Mouse (Mus musculus) telencephalon, adult 2 months (tissue): Measurements from ENCODE around the gene 1110057P08Rik.
"Not testable (repeated sequence)": the region's sequence is repeated elsewhere in the genome, so short reads cannot be mapped to it uniquely, and the experiment has no call there.

Source experiments
- DNase-seq: peaks from one replicate; pipeline ENCODE4 v3.0.0-alpha.2; 2011; ENCODE audit warnings: low read depth, low spot score

The 1110057P08Rik gene

GRCm38 (mm10) chr16:89174435-89174834 is at the start of gene 1110057P08Rik:
TSS of gene 1110057P08Rik (plus strand) at chr16:89174735.
- no peak for DNase-seq

DNA sequence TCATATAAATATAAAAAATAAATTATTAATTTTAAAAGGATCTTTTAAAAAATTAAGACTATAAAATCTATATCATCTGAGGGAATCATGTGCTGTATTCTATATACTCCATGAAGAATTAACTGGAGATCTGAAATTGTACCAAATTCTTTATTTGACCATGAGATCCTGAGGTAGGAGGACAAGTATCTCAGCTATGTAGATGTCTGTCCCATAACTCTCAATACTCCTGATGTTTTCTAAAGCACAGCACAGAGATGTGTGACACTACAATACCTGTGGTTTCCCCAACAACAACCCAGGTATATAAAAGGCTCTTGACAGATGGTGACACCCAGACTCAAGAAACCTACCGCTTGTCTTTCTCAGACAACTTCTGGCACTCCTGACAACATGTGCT is 34.0 kb upstream of the 1110057P08Rik start, which contains the start of gene Gm6358:
Gm6358 (plus strand) TSS at position 301 of the 400 bp plus-strand sequence.
- DNase-seq, result no peak

GRCm38 (mm10) chr16:89150786-89151185 is 23.7 kb upstream of the 1110057P08Rik start, which contains the start of gene Gm10061:
TSS of gene Gm10061 (plus strand) at chr16:89151086.
- DNase-seq, result no peak

DNA sequence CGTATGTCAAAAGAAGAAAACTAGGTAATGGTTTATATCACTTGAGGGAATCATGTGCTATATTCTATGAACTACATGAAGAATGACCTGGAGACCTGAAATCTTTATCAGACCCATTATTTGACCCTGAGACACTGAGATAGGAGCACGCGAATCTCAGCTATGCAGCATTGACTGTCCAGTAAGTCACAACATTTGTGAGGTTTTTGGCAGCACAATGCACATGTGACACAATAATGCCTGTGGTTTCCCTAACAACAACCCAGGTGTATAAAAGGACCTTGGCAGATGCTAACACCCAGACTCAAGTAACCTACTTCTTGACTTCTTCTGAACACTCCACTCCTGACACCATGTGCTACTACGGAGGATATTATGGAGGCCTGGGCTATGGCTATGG is 16.9 kb upstream of the 1110057P08Rik start, which contains the start of gene Gm9789:
Gm9789 (plus strand) TSS at position 301 of the 400 bp plus-strand sequence.
- DNase-seq, result no peak

- DNase-seq, result not testable (repeated sequence)
These were observed 5.3 kb upstream of the 1110057P08Rik start, which contains the start of gene Gm7735 for GRCm38 (mm10) chr16:89169190-89169589. TSS of gene Gm7735 (plus strand) at chr16:89169490.

DNA sequence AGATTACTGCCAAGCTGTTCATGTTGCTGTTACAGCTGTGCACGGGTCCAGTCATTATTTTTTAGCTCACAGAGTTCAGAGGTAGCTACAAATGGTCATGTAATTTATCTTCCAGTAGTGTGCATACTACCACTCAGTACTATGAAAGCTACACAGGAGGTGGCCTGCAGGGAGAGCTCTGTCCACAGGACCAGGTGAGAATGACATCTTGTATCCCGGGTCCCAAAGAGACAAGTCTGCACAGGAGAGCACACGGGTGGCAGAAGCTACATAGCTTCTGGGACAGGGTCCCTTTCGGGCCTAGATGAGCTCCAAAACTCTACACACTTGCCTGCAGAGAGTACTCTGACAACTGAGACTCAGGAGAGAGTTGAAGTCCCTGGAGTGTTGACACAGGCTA is 14.1 kb downstream of the 1110057P08Rik start:
- no peak for DNase-seq

- no peak for DNase-seq
These were observed 31.0 kb downstream of the 1110057P08Rik start, which contains the start of gene Krtap20-2 for GRCm38 (mm10) chr16:89205561-89205960. TSS of gene Krtap20-2 (plus strand) at chr16:89205861.
